Mouse (Mus musculus): ENCODE measurements at regions not wholly inside any gene's neighbourhood (a gene's known extent, or its start where the extent isn't known, plus 50 kb on each side); places are given as distances from the start of the nearest gene placed in this dataset.

DNA sequence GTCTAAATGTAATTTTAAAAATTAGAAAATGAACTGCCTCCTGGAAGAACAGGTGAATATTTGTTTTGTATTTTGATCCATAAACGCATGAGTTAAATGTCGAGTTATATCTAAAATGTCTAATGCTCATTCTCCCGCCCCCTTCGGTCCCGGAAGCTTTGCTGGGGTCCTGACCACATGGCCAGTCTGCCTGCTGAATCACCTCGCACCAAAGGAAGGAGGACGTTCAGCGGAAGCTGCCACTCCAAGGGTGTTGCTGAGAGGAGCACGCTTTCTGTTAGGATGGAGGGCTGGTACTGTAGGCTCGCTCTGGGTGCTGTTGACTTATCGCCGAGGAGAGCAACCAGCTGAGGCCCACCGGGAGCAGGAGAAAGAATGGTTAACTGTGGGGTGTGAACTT lies 328.0 kb downstream of the Zfp706 start:
- CTCF ChIA-PET: no interaction called here

- CTCF ChIA-PET: no interaction called here
Observed at GRCm38 (mm10) chr15:36669748-36670147, 337.8 kb downstream of the Zfp706 start.

DNA sequence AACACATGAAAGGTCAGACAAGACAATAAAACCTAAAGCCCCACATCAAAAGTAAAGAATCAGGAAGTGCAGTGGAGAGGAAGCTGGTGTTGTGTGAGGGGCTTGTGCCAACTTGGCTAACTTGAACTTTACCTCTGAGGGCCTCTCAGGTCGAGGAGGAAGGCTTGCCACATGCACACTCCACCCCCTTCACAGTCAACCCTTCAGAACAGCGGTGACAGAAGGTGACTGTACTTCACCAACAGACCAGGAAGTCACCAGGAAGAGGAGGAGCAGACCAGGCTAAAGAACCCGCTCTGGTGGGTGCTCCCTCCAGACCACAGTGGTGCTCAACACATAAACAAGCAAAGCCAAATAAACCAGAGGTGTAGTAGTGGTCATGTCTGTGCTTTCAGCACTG lies 341.0 kb downstream of the Zfp706 start:
- CTCF ChIA-PET: no interaction called here

GRCm38 (mm10) chr15:36664391-36664790 lies 343.2 kb downstream of the Zfp706 start:
- CTCF ChIA-PET: no interaction called here

GRCm38 (mm10) chr15:36660986-36661385 lies 346.6 kb downstream of the Zfp706 start:
- CTCF ChIA-PET: no interaction called here

Measured in spleen, embryonic (tissue).